Mouse (Mus musculus) frontal cortex, adult 2 months (tissue): ENCODE data around the gene Xrcc6. TPM values are rescaled to one million over a fixed set of nuclear protein-coding genes. Genes with fewer than 3 reads are reported as not detected.
"Not testable (repeated sequence)": the region's sequence is repeated elsewhere in the genome, so short reads cannot be mapped to it uniquely, and the experiment has no call there.

Experiments used
- DNase-seq, 2 experiments: peaks; one replicate each; pipeline ENCODE4 v3.0.0; 2022; ENCODE audit warnings: low spot score in 1 of 2; ENCODE audit errors: extremely low spot score in 1 of 2
- polyA plus RNA-seq: library from polyadenylated mRNA; depleted of rRNA; stranded (reverse); fragments of >200 nt; gene quantifications from 2 replicates; pipeline ENCODE4 v1.2.3, GENCODE M21; 2012

Gene Xrcc6
- polyA plus RNA-seq, 1 experiment, result 27.2 TPM

- no peak for DNase-seq
Observed at GRCm38 (mm10) chr15:81964980-81965545, 22.6 kb upstream of the Xrcc6 start.

- no peak for DNase-seq
Observed at GRCm38 (mm10) chr15:81966062-81966829, 21.4 kb upstream of the Xrcc6 start.

- no peak for DNase-seq
Observed at GRCm38 (mm10) chr15:81967821-81968220, 19.8 kb upstream of the Xrcc6 start.

GRCm38 (mm10) chr15:81968447-81968846 lies 19.2 kb upstream of the Xrcc6 start:
- DNase-seq, result no peak

GRCm38 (mm10) chr15:81969173-81969572 lies 18.5 kb upstream of the Xrcc6 start:
- no peak for DNase-seq

- DNase-seq, result not testable (repeated sequence)
Observed at GRCm38 (mm10) chr15:81969635-81970034, 18.0 kb upstream of the Xrcc6 start.

GRCm38 (mm10) chr15:81970498-81970897 lies 17.1 kb upstream of the Xrcc6 start:
- DNase-seq, result not testable (repeated sequence)

GRCm38 (mm10) chr15:81975156-81975555 lies 12.5 kb upstream of the Xrcc6 start:
- DNase-seq, result not testable (repeated sequence)

- no peak for DNase-seq
Observed at GRCm38 (mm10) chr15:81980321-81980720, 7.3 kb upstream of the Xrcc6 start, which contains the start of gene 1700029P11Rik. 1700029P11Rik (plus strand) TSS chr15:81980540.

- DNase-seq, result no peak
Observed at GRCm38 (mm10) chr15:81982173-81982572, 5.5 kb upstream of the Xrcc6 start.

- peak in 1 of 2 experiments; percentile 30 for DNase-seq
Observed at GRCm38 (mm10) chr15:81985267-81986161, 2.1 kb upstream of the Xrcc6 start.

- DNase-seq, result peak; percentile 77 to 92
Observed at GRCm38 (mm10) chr15:81989371-81990062, 1.9 kb downstream of the Xrcc6 start.

GRCm38 (mm10) chr15:81990549-81990948 lies 2.9 kb downstream of the Xrcc6 start:
- no peak for DNase-seq

GRCm38 (mm10) chr15:81993992-81994391 lies 6.4 kb downstream of the Xrcc6 start:
- no peak for DNase-seq

GRCm38 (mm10) chr15:82004257-82004656 lies 16.6 kb downstream of the Xrcc6 start:
- no peak for DNase-seq

GRCm38 (mm10) chr15:82011947-82012346 lies 24.3 kb downstream of the Xrcc6 start:
- DNase-seq, result no peak

GRCm38 (mm10) chr15:82014745-82015391 lies 27.2 kb downstream of the Xrcc6 start:
- no peak for DNase-seq

GRCm38 (mm10) chr15:82015392-82016100 lies 27.9 kb downstream of the Xrcc6 start:
- DNase-seq, result peak in 1 of 2 experiments; percentile 35

GRCm38 (mm10) chr15:82016101-82016808 lies 28.6 kb downstream of the Xrcc6 start:
- DNase-seq, result peak; percentile 99 to 100
